Mouse (Mus musculus) liver, embryonic 14.5 days (tissue): ENCODE data around the gene Apom. TPM values are rescaled to one million over a fixed set of nuclear protein-coding genes. Genes with fewer than 3 reads are reported as not detected.
A peak's percentile ranks its signal among the peaks of the same experiment; 100 is the strongest.

ENCODE experiments used
- ATAC-seq: fragments of 200-750 bp; cut with Nextera tagmentation; 2 replicates; pipeline ENCODE4 v1.8.0; 2017; ENCODE audit warnings: moderate number of reproducible peaks, mild to moderate bottlenecking, moderate library complexity; ENCODE audit not compliant: insufficient read depth
- DNase-seq, 3 experiments: peaks; one replicate each; pipeline ENCODE4 v3.0.0-alpha.2; 2012 to 2013; ENCODE audit warnings: low read depth in 3 of 3, low spot score in 3 of 3
- H3K27ac ChIP-seq: fragments of 300-500 bp; sonication (generic); 2 replicates; pipeline ENCODE4 v1.5.1; 2014; ENCODE audit warnings: moderate library complexity, mild to moderate bottlenecking, control low read depth, inconsistent platforms
- H3K27me3 ChIP-seq: fragments of 300-500 bp; sonication (generic); 2 replicates; pipeline ENCODE4 v1.6.1; 2014; ENCODE audit warnings: mild to moderate bottlenecking, low read length, moderate library complexity; ENCODE audit not compliant: control insufficient read depth, insufficient read depth
- H3K36me3 ChIP-seq: fragments of 300-500 bp; sonication (generic); replicated peaks from 2 replicates; pipeline ENCODE4 v1.6.1; 2014; ENCODE audit warnings: low read depth; ENCODE audit not compliant: control insufficient read depth, insufficient read depth
- H3K4me1 ChIP-seq, 2 experiments: fragments of 200-500 bp in 1 of 2; fragments of 300-500 bp in 1 of 2; sonication (generic) in 1 of 2; replicated peaks; 2 replicates each; pipeline ENCODE4 v1.6.1; 2012 to 2014; ENCODE audit warnings: antibody characterized with exemption in 1 of 2, inconsistent platforms in 1 of 2, low read length in 1 of 2; ENCODE audit not compliant: control insufficient read depth in 2 of 2, insufficient read depth in 2 of 2
- H3K4me2 ChIP-seq: fragments of 300-500 bp; sonication (generic); 2 replicates; pipeline ENCODE4 v1.6.1; 2014; ENCODE audit warnings: low read depth, mild to moderate bottlenecking, control low read depth, moderate library complexity
- H3K4me3 ChIP-seq, 2 experiments: fragments of 200-500 bp in 1 of 2; fragments of 300-500 bp in 1 of 2; sonication (generic) in 1 of 2; 2 replicates each; pipeline ENCODE4 v1.5.1; 2012 to 2014; ENCODE audit warnings: low read depth in 2 of 2, low read length in 2 of 2, mild to moderate bottlenecking in 2 of 2, control low read depth in 1 of 2, inconsistent platforms in 1 of 2, moderate library complexity in 1 of 2; ENCODE audit not compliant: insufficient read depth in 1 of 2
- H3K9ac ChIP-seq: fragments of 300-500 bp; sonication (generic); replicated peaks from 2 replicates; pipeline ENCODE4 v1.6.1; 2014; ENCODE audit warnings: mild to moderate bottlenecking, control low read depth, moderate library complexity
- H3K9me3 ChIP-seq: fragments of 300-500 bp; sonication (generic); 2 replicates; pipeline ENCODE4 v1.6.1; 2016; ENCODE audit warnings: low read length, mixed read lengths; ENCODE audit not compliant: control insufficient read depth
- CTCF ChIP-seq: IDR thresholded peaks from 2 replicates; pipeline ENCODE4 v1.5.1; 2016; ENCODE audit warnings: antibody characterized with exemption, low read depth, control low read depth
- EP300 ChIP-seq: IDR thresholded peaks from 2 replicates; pipeline ENCODE4 v1.6.1; 2016; ENCODE audit warnings: antibody characterized with exemption, low read depth
- WGBS: fragments of 180-500 bp; shearing (Covaris S2); extraction: QIAGEN DNeasy Blood & Tissue Kit; methylation state at CpG from one replicate; pipeline ENCODE4 v1.1.7; 2014; ENCODE audit not compliant: insufficient replicate concordance; 5-methylcytosine and 5-hydroxymethylcytosine counted together
- polyA plus RNA-seq, 2 experiments: library from polyadenylated mRNA; depleted of rRNA in 1 of 2; stranded (reverse) in 1 of 2; unstranded in 1 of 2; fragments of >200 nt; fragmentation: Nextera tagmentation in 1 of 2; extraction: Ambion mirVana in 1 of 2; gene quantifications; 2 replicates each; pipeline versions ENCODE4 v1.2.1 to v1.2.3; 2012 to 2014

The Apom gene
- polyA plus RNA-seq, 2 experiments, result 317 to 750 TPM

- Histone ChIP-seq H3K9me3 (no peaks in the 10 kb centered on the region), H3K9ac (peak overlapping the region; percentile 91), H3K36me3 (peaks cover 37% of the 10 kb centered on the region), H3K27ac (peak overlapping the region; percentile 14), H3K4me2 (peak overlapping the region; percentile 81), H3K4me1 (peaks cover 14% of the 10 kb centered on the region in 2 experiments), H3K4me3 (peak overlapping the region; percentile 84 to 85), H3K27me3 (no peaks in the 10 kb centered on the region)
- under 1% methylated on average over 33 of the region's 33 CpGs for WGBS
- ATAC-seq (peak; percentile 11; the same call in 1 of the 2 replicates), DNase-seq (no peak)
- TF ChIP-seq CTCF (no peak), EP300 (no peak)
These were observed 11.1 kb downstream of the Apom start for GRCm38 (mm10) chr17:35120745-35121142.

- no peak for ATAC-seq
These were observed 16.5 kb downstream of the Apom start, which contains the start of gene Ly6g5b for GRCm38 (mm10) chr17:35115046-35116019. Ly6g5b (minus strand) TSS chr17:35115428.

GRCm38 (mm10) chr17:35111774-35112173 lies 20.1 kb downstream of the Apom start:
- no peak overlapping the region for H3K4me2 ChIP-seq
- TF ChIP-seq CTCF (no peak), EP300 (no peak)
- H3K4me1 ChIP-seq, result no peaks in the 10 kb centered on the region
- no peak overlapping the region for H3K9ac ChIP-seq
- peaks cover 4% of the 10 kb centered on the region for H3K36me3 ChIP-seq
- no peak for DNase-seq
- ATAC-seq, result no peak
- H3K4me3 ChIP-seq, result no peak overlapping the region
- H3K27me3 ChIP-seq, result no peaks in the 10 kb centered on the region
- no peak overlapping the region for H3K27ac ChIP-seq
- H3K9me3 ChIP-seq, result no peaks in the 10 kb centered on the region
- WGBS, result 58% methylated on average over 9 of the region's 9 CpGs

More at GRCm38 (mm10) chr17:35115046-35116019, 16.5 kb downstream of the Apom start, which contains the start of gene Ly6g5b:
- no peak for DNase-seq
- peaks cover 26% of the 10 kb centered on the region for H3K36me3 ChIP-seq
- TF ChIP-seq CTCF, result peak; percentile 80
- no peak for TF ChIP-seq EP300
- H3K4me1 ChIP-seq, result peaks cover 6 to 7% of the 10 kb centered on the region in 2 experiments; a peak in 2 of 4 replicates
- H3K27ac ChIP-seq, result no peak within 1 kb of the TSS
- no peak within 1 kb of the TSS for H3K4me3 ChIP-seq
- 72% methylated on average over 8 of the region's 8 CpGs for WGBS
- no peaks in the 10 kb centered on the region for H3K27me3 ChIP-seq
- no peak within 1 kb of the TSS for H3K9ac ChIP-seq
- no peaks in the 10 kb centered on the region for H3K9me3 ChIP-seq
- H3K4me2 ChIP-seq, result no peak within 1 kb of the TSS

GRCm38 (mm10) chr17:35108097-35108496 lies 23.8 kb downstream of the Apom start, which contains the start of gene Ly6g5c:
Ly6g5c (plus strand) TSS chr17:35108279.
- 76% methylated on average over 6 of the region's 6 CpGs for WGBS
- H3K27me3 ChIP-seq, result no peaks in the 10 kb centered on the region
- H3K4me2 ChIP-seq, result no peak within 1 kb of the TSS
- TF ChIP-seq EP300 (no peak), CTCF (no peak)
- H3K9me3 ChIP-seq, result no peaks in the 10 kb centered on the region
- H3K36me3 ChIP-seq, result no peaks in the 10 kb centered on the region
- peaks cover 25 to 32% of the 10 kb centered on the region in 2 experiments for H3K4me1 ChIP-seq
- no peak for DNase-seq
- no peak within 1 kb of the TSS for H3K9ac ChIP-seq
- H3K27ac ChIP-seq, result no peak within 1 kb of the TSS
- H3K4me3 ChIP-seq, result no peak within 1 kb of the TSS
- no peak for ATAC-seq

- DNase-seq, result no peak
- Histone ChIP-seq H3K27me3 (no peaks in the 10 kb centered on the region), H3K9ac (no peak overlapping the region), H3K4me2 (no peak overlapping the region), H3K36me3 (peaks cover 3% of the 10 kb centered on the region), H3K4me3 (no peak overlapping the region), H3K4me1 (peaks cover 25 to 34% of the 10 kb centered on the region in 2 experiments), H3K27ac (no peak overlapping the region), H3K9me3 (no peaks in the 10 kb centered on the region)
- no peak for ATAC-seq
- TF ChIP-seq EP300 (no peak), CTCF (no peak)
- WGBS, result 68% methylated on average over 3 of the region's 3 CpGs
These were observed 25.3 kb downstream of the Apom start for GRCm38 (mm10) chr17:35106522-35106921.
